Mouse (Mus musculus) brain, embryonic 14.5 days (tissue): ENCODE results near the gene Retsat. TPM values are rescaled to one million over a fixed set of nuclear protein-coding genes. Genes with fewer than 3 reads are reported as not detected.

ENCODE experiments used
- DNase-seq: peaks from one replicate; pipeline ENCODE4 v3.0.0-alpha.2; 2011; ENCODE audit warnings: low read depth
- CTCF ChIP-seq: fragments of 200-500 bp; IDR thresholded peaks from 2 replicates; pipeline ENCODE4 v1.5.1; 2012; ENCODE audit warnings: inconsistent platforms, mild to moderate bottlenecking, moderate library complexity, borderline replicate concordance; ENCODE audit not compliant: insufficient read depth, insufficient read length; ENCODE audit errors: extremely low read depth
- POLR2A ChIP-seq: fragments of 200-500 bp; IDR thresholded peaks from 2 replicates; pipeline ENCODE4 v1.6.1; 2012; ENCODE audit warnings: mild to moderate bottlenecking, inconsistent platforms, borderline replicate concordance; ENCODE audit not compliant: poor library complexity, insufficient read depth, insufficient read length, severe bottlenecking; ENCODE audit errors: extremely low read depth
- polyA plus RNA-seq: library from polyadenylated mRNA; depleted of rRNA; stranded (reverse); fragments of >200 nt; gene quantifications from 2 replicates; pipeline ENCODE4 v1.2.3, GENCODE M21; 2012

Gene Retsat
- polyA plus RNA-seq, 1 experiment = 3.7 TPM

DNA sequence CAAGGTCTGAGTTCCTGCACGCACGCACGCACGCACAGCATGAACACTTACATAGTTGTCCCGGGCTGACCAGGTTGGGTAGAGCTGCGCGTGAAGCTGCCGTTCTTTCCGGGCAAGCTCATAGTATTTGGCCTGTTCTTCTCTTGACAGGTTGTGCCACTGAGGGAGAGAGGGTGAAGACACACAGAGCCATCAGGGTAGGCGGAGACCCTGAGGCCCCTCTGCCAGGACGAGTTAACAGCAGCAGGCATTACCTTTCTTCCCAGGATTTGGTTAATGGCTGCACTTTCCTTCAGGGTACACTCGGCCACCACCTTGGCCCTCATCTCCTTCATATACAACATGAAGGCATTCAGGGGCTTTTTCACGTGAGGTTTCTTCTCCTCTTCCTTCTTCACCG, 32.7 kb downstream of the Retsat start:
- TF ChIP-seq CTCF (no peak), POLR2A (no peak)
- no peak for DNase-seq

DNA sequence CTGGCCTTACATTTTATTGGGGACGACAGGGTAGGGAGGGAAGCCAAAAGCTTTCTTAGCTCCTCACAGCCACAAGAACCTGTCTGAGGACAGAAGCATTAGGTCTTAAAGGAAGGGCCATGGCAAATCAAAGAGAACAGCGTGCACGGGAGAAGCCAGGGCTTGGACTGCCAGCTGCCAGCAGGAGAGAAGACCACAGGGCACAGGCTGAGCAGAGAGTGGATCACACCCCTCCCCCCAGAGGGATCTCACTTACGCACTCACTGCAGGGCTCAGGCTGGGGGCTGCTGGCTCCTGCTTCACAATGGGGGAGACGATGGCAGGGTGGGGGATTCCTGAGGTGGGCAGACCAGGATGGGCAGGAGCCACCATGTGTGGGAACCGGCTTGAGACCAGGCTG, 33.4 kb downstream of the Retsat start:
- DNase-seq = no peak

GRCm38 (mm10) chr6:72634311-72634710, 36.0 kb downstream of the Retsat start:
- no peak for TF ChIP-seq CTCF
- no peak for TF ChIP-seq POLR2A

More for the DNA sequence above, 33.4 kb downstream of the Retsat start:
- TF ChIP-seq POLR2A = no peak
- TF ChIP-seq CTCF = no peak

DNA sequence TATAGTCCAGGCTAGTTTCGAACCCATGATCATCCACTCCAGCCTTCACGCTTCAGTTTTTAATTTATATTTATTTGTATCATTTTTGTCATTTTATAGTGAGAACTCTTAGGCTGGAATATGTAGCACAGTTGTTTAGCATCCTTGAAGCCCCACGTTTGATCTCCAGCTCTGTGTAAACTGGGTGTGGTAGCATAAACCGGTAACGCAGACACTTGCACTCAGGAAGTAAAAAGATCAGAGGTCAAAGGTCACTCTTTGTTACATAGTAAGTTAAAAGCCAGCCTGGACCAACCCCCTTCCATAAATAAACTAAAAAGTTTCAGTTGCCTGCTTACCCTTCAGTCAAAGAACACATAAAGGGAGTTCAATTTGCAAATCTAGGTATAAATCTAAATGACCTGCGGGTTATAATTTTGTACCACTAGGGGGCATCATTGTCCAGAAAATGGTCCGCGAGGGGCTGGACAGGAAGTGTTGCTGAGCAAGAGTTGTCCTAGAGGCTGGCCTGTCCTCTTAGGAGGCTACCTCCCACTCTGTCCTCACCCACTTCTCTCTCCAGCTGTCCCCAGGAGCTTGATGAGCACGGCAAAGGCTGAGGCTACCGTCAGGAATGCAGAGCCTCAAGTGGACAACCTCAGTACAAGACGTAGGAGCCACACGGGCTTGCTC, 37.6 kb downstream of the Retsat start:
- TF ChIP-seq CTCF (peak; percentile 75), POLR2A (no peak)
- DNase-seq = peak; percentile 83

More at GRCm38 (mm10) chr6:72634311-72634710, 36.0 kb downstream of the Retsat start:
- DNase-seq = no peak

DNA sequence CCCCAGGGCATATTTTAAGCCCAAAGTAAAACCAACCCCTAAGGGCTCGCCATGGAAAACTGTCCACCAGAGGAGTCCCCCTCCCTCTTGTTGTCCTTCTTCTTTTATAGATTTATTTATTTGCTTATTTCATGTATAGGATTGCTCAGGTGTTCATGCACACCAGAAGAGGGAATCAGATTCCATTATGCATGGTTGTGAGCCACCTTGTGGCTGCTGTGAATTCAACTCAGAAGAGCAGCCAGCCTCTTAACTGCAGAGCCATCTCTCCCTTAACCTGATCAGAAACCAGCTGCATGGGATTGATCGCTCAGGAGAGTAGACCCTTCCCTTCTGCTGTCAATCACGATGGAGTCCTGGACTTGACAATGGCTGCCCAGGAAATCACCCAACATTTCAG, 38.7 kb downstream of the Retsat start:
- TF ChIP-seq CTCF (peak; percentile 21; the same call in 1 of the 2 replicates), POLR2A (no peak)
- DNase-seq = no peak

DNA sequence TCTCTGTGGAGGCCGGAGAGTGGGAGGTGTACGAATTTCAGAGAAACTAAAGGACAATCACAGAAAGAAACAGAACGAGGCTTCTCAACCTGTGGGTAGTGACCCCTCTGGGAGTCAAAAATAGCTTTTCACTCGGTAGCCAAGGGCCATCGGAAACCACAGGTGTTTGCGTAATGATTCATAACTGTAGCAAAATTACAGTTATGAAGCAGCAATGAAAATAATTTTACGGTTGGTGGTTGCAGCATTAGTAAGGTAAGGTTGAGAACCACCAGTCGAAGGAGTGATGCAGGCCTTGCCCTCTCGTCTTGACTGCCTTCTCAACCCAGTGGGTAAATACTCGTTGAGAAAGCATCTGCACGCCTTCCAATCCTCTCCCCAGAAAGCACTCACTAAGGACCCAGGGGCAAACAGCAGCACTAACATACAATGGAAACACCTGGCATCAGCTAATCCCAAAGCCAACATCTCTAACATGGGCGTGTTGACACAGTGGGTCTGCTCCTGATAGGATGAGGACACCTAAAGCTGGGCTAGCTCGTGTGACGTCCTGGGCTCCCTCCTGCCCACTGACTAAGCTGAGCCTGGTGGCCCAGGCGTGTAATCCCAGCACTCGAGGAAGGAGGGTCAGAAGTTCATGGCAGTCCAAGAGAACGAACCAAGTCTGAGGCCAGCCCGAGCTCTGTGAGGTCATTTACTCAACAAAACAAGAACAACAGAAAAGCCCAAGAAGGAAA, 43.1 kb downstream of the Retsat start:
- DNase-seq = no peak
- no peak for TF ChIP-seq CTCF
- no peak for TF ChIP-seq POLR2A

DNA sequence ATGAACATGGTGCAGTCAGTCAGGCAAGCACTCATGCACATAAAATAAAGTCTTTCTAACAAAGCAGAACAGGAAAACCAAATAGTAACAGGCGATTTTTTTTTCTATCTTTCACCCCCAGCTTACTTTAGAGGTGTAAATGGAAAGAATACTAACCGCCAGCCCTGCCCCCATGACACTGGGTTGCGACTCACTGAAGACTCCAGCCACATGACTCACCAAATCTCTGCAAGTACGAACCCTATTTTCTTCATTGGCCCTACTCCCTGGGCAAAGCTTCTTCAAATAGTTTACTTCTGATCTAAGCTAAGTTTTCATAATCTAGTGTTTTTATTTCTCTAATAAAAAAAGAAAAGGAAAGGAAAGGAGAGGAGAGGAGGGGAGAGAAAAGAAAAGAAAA, 46.3 kb downstream of the Retsat start:
- no peak for TF ChIP-seq POLR2A
- no peak for TF ChIP-seq CTCF
- no peak for DNase-seq

DNA sequence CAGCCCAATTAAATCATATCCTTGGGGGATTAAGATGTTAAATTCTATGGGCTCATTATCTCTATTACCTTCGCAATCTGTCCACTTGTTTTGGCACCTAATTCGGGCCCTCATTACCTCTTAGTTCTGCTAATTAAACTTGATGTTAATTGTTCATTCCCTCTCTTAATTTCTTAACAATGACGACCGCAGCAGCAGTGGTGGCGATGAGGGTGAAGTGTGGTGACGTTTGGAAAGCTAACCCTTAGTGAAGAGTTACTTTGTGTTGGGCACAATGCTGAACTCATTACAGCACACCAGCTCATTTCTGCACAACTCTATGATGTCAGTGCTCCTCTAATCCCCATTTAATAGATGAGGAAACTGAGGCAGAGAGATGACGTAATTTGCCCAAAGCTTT, 47.1 kb downstream of the Retsat start:
- no peak for TF ChIP-seq CTCF
- no peak for TF ChIP-seq POLR2A
- peak; percentile 93 for DNase-seq

DNA sequence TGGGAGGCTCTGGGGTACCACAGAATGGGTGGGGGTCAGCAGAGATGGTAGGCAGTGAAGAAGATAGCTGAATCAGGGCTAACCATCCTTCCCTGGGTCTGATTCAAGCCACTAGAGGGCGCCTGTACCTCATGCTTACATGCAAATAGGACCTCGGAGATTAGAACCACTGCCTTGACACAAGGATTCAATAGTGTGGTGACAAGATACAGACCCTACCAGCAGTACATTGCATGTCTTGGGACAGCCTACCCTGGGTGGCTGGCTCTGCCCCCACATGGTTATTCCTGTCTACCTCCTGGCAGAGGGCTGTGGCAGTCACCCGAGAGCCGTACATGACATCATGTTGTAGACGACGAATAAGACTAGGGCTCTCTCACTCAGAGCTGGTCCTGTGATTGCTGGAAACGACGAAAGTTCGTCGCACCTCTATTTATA, 49.1 kb downstream of the Retsat start:
- TF ChIP-seq POLR2A (no peak), CTCF (peak; percentile 80; the same call in 1 of the 2 replicates)
- peak; percentile 90 for DNase-seq

DNA sequence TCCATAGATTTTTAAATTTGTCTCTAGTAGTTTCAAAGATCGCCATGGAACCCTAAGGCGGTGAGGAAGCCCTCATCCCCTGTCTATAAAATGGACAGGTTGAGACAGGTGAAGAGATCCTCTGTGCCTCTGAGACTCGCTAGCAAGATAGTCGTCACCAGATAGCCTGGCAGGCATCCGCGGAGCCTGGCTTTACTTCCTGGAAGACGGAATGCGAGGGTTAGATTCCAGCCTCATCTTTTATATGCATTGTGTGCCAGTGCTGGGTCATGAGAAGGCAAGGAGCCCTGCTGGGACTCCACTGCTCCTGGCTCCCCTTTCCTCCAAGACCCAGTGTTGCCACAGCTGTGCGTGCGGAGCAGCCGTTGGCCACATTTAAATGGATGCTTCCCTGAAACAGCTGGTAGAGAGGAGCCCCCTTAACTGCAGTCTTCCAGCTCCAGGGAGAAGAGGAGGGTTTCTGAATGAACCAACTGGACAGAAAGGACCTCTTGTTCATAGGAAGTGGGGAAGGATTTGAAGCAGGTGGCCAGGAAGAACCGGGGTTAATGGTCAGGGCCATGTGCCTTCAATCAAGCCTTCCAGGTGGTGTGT, 49.8 kb downstream of the Retsat start:
- DNase-seq = no peak
- no peak for TF ChIP-seq CTCF
- no peak for TF ChIP-seq POLR2A

- no peak for DNase-seq
- no peak for TF ChIP-seq POLR2A
- no peak for TF ChIP-seq CTCF
Observed at GRCm38 (mm10) chr6:72650338-72650851, 52.1 kb downstream of the Retsat start.
